ENCODE assay signal across 14 mouse cellular contexts in the genomic region with DNA sequence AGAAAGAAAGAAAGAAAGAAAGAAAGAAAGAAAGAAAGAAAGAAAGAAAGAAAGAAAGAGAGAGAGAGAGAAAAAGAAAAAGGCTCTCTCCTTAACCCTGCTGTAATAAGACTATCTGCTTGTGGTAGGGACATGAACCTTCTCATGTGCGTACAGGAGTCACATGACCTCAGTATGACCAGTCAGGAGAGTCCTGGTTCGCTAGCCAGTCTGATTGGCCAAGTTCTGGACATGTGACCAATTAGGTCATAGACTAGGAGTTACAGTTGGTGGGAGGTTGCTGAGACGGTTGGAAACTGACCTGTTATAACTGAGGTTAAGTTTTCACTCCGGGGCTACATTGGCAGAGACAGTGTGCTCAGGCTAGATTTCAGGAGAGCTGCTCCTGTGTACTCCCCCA.
DNase-seq lines count a peak whose midpoint lies in the region.
"Had no signal": no experiment of that assay in that cellular context is flagged by ENCODE, and none has a peak within 500 bp of the region (broad histone marks: within the 10 kb centered on the region; RNA-seq: fewer than 3 reads in every experiment).

No protein-coding gene starts in this region.

- DNase-seq in 3T3-L1 (ENCODE audit: low read depth, low spot score): peak; percentile 16
- peak; percentile 12 for DNase-seq in ES-CJ7 (ENCODE audit: low read depth, low spot score)
- DNase-seq in R1 (ENCODE audit: low read depth, low spot score): peak; percentile 40
- no peak for DNase-seq in retina, embryonic 14.5 days (ENCODE audit: low spot score)
- DNase-seq in adrenal gland, postnatal 4 days (ENCODE audit: low spot score in 2 of 2): no peak
- no peak for DNase-seq in cerebellum, postnatal 14 days
- DNase-seq: adrenal gland, postnatal 10 days; cerebellum, adult 2 months; cerebellum, postnatal 10 days; embryo, embryonic 11 days; gastrocnemius, postnatal 10 days; heart, adult 18-20 months; heart, postnatal 10 days; heart, postnatal 4 days had no signal

Comparison
In these comparisons a context has a peak if more than half of its experiments do, and no peak if none do; other contexts are left out.
1. DNase-seq: peak in 3T3-L1 (single experiment), ES-CJ7 (single experiment) and R1 (single experiment); none in retina, embryonic 14.5 days (single experiment), adrenal gland, postnatal 4 days (0 of 2) and cerebellum, postnatal 14 days (0 of 2).